Mouse (Mus musculus): Measurements from ENCODE around the gene Ampd1. TPM values are rescaled to one million over a fixed set of nuclear protein-coding genes. Genes with fewer than 3 reads are reported as not detected.

Gene Ampd1
- polyA plus RNA-seq, 1 experiment from 2014 or later: not detected

- no peak for ATAC-seq (replicated peaks; ENCODE audit: insufficient number of reproducible peaks, low FRiP score, low TSS enrichment)
- Histone ChIP-seq H3K27me3 (ENCODE audit: control insufficient read depth, insufficient read depth, low read length) (no peaks in the 10 kb centered on the region), H3K27ac (ENCODE audit: low read depth, low read length) (no peak overlapping the region), H3K9me3 (replicated peaks; ENCODE audit: control insufficient read depth, low read length) (no peaks in the 10 kb centered on the region), H3K4me3 (ENCODE audit: low read depth, low read length) (no peak overlapping the region), H3K36me3 (ENCODE audit: control insufficient read depth, insufficient read depth, low read length) (no peaks in the 10 kb centered on the region), H3K4me1 (ENCODE audit: control insufficient read depth, insufficient read depth, low read length) (no peaks in the 10 kb centered on the region), H3K4me2 (no peak overlapping the region), H3K9ac (ENCODE audit: low read depth, low read length) (no peak overlapping the region)
- 89% methylated on average over 4 of the region's 4 CpGs for whole genome bisulfite sequencing (ENCODE audit: insufficient replicate concordance)
Measured at GRCm38 (mm10) chr3:103147775-103148174, 74.0 kb downstream of the Ampd1 start.

DNA sequence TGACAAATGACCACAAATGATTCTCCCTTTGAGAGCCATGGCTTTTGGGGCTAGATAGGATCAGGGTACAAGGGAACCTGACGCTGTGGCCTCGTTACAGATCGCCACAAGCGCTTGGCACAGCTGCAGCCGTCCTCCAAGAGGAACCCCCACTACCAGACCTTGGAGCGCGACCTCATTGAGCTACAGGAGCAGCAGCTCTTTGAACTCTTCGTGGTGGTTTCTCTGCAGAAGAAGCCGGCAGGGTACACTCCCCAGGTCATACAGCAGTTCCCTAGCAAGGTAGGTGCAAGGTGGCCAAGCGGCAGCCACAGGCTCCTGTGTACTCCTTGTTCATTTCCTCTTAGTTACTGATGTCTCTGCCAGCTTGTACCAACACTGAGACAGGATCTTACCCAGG, 75.1 kb downstream of the Ampd1 start:
- Histone ChIP-seq H3K4me1 (ENCODE audit: control insufficient read depth, insufficient read depth, low read length) (no peaks in the 10 kb centered on the region), H3K27ac (ENCODE audit: low read depth, low read length) (no peak overlapping the region), H3K9ac (ENCODE audit: low read depth, low read length) (no peak overlapping the region), H3K4me2 (no peak overlapping the region), H3K4me3 (ENCODE audit: low read depth, low read length) (no peak overlapping the region), H3K27me3 (ENCODE audit: control insufficient read depth, insufficient read depth, low read length) (no peaks in the 10 kb centered on the region), H3K9me3 (replicated peaks; ENCODE audit: control insufficient read depth, low read length) (no peaks in the 10 kb centered on the region; the same call in 1 of the 2 replicates), H3K36me3 (ENCODE audit: control insufficient read depth, insufficient read depth, low read length) (0 out of 2 replicates have a peak, but pooled peaks cover 2% of the 10 kb centered on the region)
- 82% methylated on average over 10 of the region's 10 CpGs for WGBS (ENCODE audit: insufficient replicate concordance)
- no peak for ATAC-seq (replicated peaks; ENCODE audit: insufficient number of reproducible peaks, low FRiP score, low TSS enrichment)

Other genes starting within 250 kb of the Ampd1 start
- not detected in 2 replicates for gene Sycp1, start 137.9 kb upstream of the Ampd1 start, polyA plus RNA-seq (2014; fragmentation: Nextera tagmentation; extraction: Ambion mirVana)
- gene Nr1h5, start 109.9 kb upstream of the Ampd1 start, polyA plus RNA-seq (2014; fragmentation: Nextera tagmentation; extraction: Ambion mirVana): 0.32 and 0.64 TPM in 2 replicates
- 88.0 and 89.4 TPM in 2 replicates for gene Sike1, start 78.3 kb upstream of the Ampd1 start, polyA plus RNA-seq (2014; fragmentation: Nextera tagmentation; extraction: Ambion mirVana)
- gene Csde1, start 53.6 kb upstream of the Ampd1 start, polyA plus RNA-seq (2014; fragmentation: Nextera tagmentation; extraction: Ambion mirVana): 335 and 357 TPM in 2 replicates
- gene Nras, start 15.7 kb upstream of the Ampd1 start, polyA plus RNA-seq (2014; fragmentation: Nextera tagmentation; extraction: Ambion mirVana): 99.1 and 101 TPM in 2 replicates
- 5.0 TPM in 2 replicates for gene Dennd2c, start 28.6 kb downstream of the Ampd1 start, polyA plus RNA-seq (2014; fragmentation: Nextera tagmentation; extraction: Ambion mirVana)
- 141 and 157 TPM in 2 replicates for gene Bcas2, start 97.6 kb downstream of the Ampd1 start, polyA plus RNA-seq (2014; fragmentation: Nextera tagmentation; extraction: Ambion mirVana)
- 15.0 and 15.8 TPM in 2 replicates for gene Trim33, start 205.3 kb downstream of the Ampd1 start, polyA plus RNA-seq (2014; fragmentation: Nextera tagmentation; extraction: Ambion mirVana)